Mouse (Mus musculus): ENCODE data around the gene Pard3b. TPM values are rescaled to one million over a fixed set of nuclear protein-coding genes. Genes with fewer than 3 reads are reported as not detected.

Gene Pard3b
- polyA plus RNA-seq, 1 experiment from 2014 or later: 1.6 TPM

DNA sequence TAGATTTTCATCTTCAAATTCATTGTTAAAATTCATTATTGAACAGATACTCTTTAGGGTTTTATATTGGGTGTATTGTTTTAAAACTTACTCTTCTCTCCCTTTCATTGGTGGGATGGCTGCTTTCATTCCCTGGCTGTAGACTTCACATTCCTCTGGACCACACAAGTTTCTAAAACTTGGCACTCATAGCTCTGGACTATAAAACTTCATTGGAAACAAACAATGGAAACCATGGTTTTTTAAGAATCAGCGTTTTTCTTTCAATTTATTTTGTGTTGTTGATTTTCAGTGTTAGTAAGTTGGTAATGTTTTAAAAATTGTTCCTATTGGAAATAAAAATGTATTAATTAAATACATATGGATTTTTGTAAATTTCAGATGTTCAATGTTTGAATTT lies 118.1 kb downstream of the Pard3b start:
- Histone ChIP-seq H3K4me2 (no peak overlapping the region), H3K9ac (no peak overlapping the region), H3K27me3 (no peaks in the 10 kb centered on the region), H3K27ac (replicated peaks) (no peak overlapping the region), H3K36me3 (replicated peaks) (no peaks in the 10 kb centered on the region), H3K9me3 (replicated peaks) (no peaks in the 10 kb centered on the region), H3K4me1 (replicated peaks) (no peaks in the 10 kb centered on the region), H3K4me3 (replicated peaks) (no peak overlapping the region)
- WGBS (ENCODE audit: insufficient replicate concordance): 58% methylated on average over 1 of the region's 1 CpGs
- ATAC-seq (ENCODE audit: insufficient read depth): no peak

DNA sequence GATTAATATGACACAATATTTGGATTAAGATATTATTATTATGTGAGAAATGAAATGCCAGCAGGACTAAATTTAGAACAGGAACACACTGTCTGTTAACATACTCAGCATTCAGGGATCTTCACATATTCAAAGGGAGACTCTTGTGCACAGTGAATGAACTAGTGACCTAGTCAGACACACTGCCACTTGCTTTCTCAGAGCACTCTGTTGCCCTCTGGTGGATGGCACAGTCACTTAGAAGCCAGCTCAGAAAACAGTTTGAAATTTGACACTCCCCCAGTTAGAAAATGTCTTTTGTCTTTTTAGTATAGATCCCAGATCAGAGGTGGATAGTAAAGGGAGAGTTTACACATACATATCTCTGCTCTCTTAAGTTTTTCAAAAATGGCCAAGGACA lies 132.6 kb downstream of the Pard3b start:
- Histone ChIP-seq H3K4me2 (no peak overlapping the region), H3K36me3 (replicated peaks) (no peaks in the 10 kb centered on the region), H3K4me3 (replicated peaks) (no peak overlapping the region), H3K27me3 (no peaks in the 10 kb centered on the region), H3K9me3 (replicated peaks) (no peaks in the 10 kb centered on the region), H3K9ac (no peak overlapping the region), H3K4me1 (replicated peaks) (no peaks in the 10 kb centered on the region), H3K27ac (replicated peaks) (no peak overlapping the region)
- ATAC-seq (ENCODE audit: insufficient read depth): no peak

DNA sequence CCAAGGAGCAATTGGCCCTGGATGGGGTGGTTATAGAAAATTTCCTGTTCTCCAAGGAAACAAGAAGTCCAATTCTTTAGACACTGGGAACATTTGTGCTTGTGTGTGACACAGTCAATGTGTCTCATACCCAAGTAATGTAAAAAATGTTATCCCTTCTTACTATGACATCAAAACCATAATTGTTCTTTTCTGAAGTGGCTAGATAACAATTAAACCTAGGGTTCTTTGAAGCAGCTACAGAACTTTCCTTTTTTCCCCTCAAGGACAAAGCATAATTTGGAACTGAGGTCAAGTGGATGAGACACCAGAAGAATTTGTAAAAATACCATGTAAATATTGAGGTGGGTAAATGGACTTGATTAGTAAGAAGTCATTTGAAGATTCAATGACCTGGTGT lies 140.1 kb downstream of the Pard3b start:
- Histone ChIP-seq H3K36me3 (replicated peaks) (no peaks in the 10 kb centered on the region), H3K4me3 (replicated peaks) (no peak overlapping the region), H3K27ac (replicated peaks) (no peak overlapping the region), H3K4me2 (no peak overlapping the region), H3K4me1 (replicated peaks) (no peaks in the 10 kb centered on the region), H3K9ac (no peak overlapping the region), H3K27me3 (no peaks in the 10 kb centered on the region), H3K9me3 (replicated peaks) (no peaks in the 10 kb centered on the region)
- no peak for ATAC-seq (ENCODE audit: insufficient read depth)

DNA sequence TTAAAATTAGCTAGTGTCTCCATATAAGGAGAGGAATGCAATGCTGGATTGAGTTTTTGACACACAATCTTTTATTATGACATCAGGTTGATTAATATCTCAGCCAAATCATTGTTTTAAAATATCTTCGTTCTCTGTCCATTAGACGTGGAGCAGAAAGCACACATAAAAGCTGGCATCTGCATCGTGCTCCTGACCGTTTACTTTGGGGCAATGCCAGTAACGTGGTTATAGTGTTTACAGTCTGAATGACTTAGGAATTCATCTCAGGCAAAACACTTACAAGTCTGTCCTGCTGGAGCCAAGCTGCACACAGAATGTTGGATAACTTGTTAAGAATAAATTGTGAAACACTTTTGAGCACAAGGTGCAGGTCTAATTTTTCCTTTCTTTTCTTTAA lies 141.3 kb downstream of the Pard3b start:
- 55% methylated on average over 5 of the region's 5 CpGs for WGBS (ENCODE audit: insufficient replicate concordance)
- Histone ChIP-seq H3K27me3 (no peaks in the 10 kb centered on the region), H3K4me1 (replicated peaks) (no peaks in the 10 kb centered on the region), H3K4me2 (no peak overlapping the region), H3K9ac (no peak overlapping the region), H3K4me3 (replicated peaks) (no peak overlapping the region), H3K36me3 (replicated peaks) (no peaks in the 10 kb centered on the region), H3K27ac (replicated peaks) (no peak overlapping the region), H3K9me3 (replicated peaks) (no peaks in the 10 kb centered on the region)
- no peak for ATAC-seq (ENCODE audit: insufficient read depth)

DNA sequence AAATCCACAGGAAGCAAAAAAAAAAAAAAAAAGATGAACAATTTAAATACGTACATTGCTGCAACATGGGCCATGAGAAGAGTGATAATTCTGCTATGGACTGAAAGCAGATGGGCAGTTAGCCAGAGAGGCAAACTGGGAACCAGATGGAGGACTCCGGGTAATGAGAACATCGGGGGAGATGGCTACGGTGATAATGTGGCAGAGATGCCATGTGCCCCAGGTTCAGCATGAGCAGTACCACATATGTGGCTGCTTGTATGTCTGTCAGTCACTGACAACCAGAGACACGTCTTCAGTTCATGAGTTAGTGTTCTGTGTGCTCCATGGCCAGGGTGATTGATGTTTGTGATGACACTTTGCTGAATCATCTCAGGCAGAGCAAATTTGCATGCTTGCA lies 157.7 kb downstream of the Pard3b start:
- Histone ChIP-seq H3K36me3 (replicated peaks) (no peaks in the 10 kb centered on the region), H3K4me1 (replicated peaks) (no peaks in the 10 kb centered on the region), H3K4me2 (no peak overlapping the region), H3K9ac (no peak overlapping the region), H3K27me3 (no peaks in the 10 kb centered on the region), H3K9me3 (replicated peaks) (no peaks in the 10 kb centered on the region), H3K27ac (replicated peaks) (no peak overlapping the region), H3K4me3 (replicated peaks) (no peak overlapping the region)
- no peak for ATAC-seq (ENCODE audit: insufficient read depth)
- 65% methylated on average over 5 of the region's 5 CpGs for WGBS (ENCODE audit: insufficient replicate concordance)

DNA sequence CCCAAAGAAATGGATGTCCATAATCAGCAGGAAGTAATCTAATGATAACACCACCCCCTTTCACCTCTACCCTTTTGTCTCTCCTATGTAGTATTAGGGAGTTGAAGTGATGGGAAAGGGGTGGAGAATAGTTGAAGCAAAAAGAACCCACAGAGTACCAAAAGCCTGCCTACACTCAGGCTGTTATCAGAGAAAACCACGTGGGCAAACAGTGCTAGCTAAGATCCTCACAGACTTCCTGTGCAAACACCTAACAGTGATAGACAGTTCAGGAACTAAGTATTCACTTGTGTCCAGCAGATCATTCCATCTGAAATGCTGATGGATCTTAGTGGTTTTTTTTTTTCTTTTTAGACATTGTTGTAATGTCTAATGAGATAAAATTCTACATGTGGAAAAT lies 181.6 kb downstream of the Pard3b start:
- no peak for ATAC-seq (ENCODE audit: insufficient read depth)
- Histone ChIP-seq H3K4me3 (replicated peaks) (no peak overlapping the region), H3K4me1 (replicated peaks) (no peaks in the 10 kb centered on the region), H3K9me3 (replicated peaks) (no peaks in the 10 kb centered on the region), H3K27me3 (no peaks in the 10 kb centered on the region), H3K4me2 (no peak overlapping the region), H3K9ac (no peak overlapping the region), H3K36me3 (replicated peaks) (no peaks in the 10 kb centered on the region), H3K27ac (replicated peaks) (no peak overlapping the region)
- 2% methylated on average over 1 of the region's 1 CpGs for WGBS (ENCODE audit: insufficient replicate concordance)

DNA sequence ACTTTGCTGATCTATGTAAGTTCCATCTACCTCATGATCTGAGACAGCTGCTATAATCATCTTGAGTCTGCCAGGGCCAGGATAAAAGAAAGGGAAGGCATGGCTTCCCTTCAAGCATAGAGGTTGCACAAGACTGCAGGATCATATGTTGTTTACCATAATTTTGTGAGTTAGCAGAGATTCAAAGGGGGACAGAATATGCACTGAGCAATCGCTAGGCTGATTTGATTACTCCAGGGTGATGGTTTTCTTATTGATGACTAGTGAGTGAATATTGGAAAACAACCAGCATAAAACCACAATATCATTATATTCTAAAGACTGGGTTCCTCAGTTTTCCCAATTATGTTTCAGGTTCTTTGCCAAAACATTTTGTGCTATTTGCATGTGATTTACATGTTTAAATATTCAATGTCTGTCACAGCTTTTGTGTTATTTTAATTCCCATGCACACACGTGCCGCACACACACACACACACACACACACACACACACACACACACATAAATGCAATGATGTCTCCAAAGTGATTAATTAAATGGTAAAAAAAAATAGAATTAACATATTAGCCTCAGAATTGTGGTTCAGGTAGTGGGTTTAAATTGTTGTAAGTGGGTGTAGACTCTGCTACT lies 187.1 kb downstream of the Pard3b start:
- Histone ChIP-seq H3K9ac (no peak overlapping the region), H3K27ac (replicated peaks) (no peak overlapping the region), H3K4me2 (no peak overlapping the region), H3K27me3 (no peaks in the 10 kb centered on the region), H3K4me1 (replicated peaks) (no peaks in the 10 kb centered on the region), H3K9me3 (replicated peaks) (no peaks in the 10 kb centered on the region), H3K36me3 (replicated peaks) (no peaks in the 10 kb centered on the region), H3K4me3 (replicated peaks) (no peak overlapping the region)
- no peak for ATAC-seq (ENCODE audit: insufficient read depth)
- WGBS (ENCODE audit: insufficient replicate concordance): 74% methylated on average over 3 of the region's 3 CpGs

DNA sequence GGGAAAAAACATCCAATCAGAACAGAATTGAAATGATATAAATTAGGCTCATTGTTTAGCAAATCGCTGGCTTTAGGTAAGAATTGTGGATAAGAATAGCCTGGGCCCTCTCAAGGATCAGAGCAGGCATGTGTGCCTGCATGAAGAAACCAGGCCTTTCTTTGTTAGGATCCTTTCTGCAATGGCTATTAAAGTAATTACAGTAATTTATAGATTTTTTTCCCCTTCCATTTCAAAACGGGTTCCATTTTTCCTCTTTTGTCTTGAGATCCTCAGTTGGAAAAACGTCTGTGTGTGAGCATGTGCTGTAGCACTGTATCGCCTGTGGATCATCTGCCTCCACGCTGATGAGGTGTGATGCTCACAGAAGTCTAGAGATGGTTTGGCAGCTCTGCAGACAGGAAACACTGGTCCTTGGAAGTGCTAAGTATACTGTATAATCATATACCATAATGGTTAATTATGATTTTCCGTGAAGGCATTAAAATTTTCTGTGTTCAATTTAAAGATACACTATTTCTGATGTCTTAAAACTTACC lies 198.5 kb downstream of the Pard3b start:
- no peaks in the 10 kb centered on the region for H3K27me3 ChIP-seq
- 56% methylated on average over 6 of the region's 6 CpGs for WGBS (ENCODE audit: insufficient replicate concordance)
- no peaks in the 10 kb centered on the region for H3K36me3 ChIP-seq (replicated peaks)
- H3K4me1 ChIP-seq (replicated peaks): no peaks in the 10 kb centered on the region
- H3K4me2 ChIP-seq: no peak overlapping the region
- ATAC-seq (ENCODE audit: insufficient read depth): no peak
- no peak overlapping the region for H3K9ac ChIP-seq
- H3K9me3 ChIP-seq (replicated peaks): no peaks in the 10 kb centered on the region
- H3K27ac ChIP-seq (replicated peaks): no peak overlapping the region
- H3K4me3 ChIP-seq (replicated peaks): no peak overlapping the region

DNA sequence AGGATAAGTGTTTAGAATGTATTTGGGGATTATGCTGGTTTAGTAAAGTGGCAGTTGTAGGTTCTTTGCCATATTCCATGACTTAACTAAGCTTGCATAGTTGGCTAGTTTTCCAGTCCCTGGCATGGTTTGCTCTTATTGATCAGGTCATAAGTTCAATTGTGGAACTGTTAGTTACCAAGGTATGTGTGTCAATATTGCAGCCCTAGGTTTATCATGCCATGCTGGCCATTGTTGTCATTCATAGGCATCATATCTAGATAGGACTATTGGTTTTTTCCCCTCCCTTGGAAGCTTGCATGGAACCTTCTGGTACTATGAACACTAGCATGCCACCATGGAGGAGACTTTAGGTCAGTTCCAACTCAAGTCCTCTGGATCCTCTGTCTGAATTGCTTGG lies 208.0 kb downstream of the Pard3b start:
- no peak for ATAC-seq (ENCODE audit: insufficient read depth)
- no peaks in the 10 kb centered on the region for H3K36me3 ChIP-seq (replicated peaks)

DNA sequence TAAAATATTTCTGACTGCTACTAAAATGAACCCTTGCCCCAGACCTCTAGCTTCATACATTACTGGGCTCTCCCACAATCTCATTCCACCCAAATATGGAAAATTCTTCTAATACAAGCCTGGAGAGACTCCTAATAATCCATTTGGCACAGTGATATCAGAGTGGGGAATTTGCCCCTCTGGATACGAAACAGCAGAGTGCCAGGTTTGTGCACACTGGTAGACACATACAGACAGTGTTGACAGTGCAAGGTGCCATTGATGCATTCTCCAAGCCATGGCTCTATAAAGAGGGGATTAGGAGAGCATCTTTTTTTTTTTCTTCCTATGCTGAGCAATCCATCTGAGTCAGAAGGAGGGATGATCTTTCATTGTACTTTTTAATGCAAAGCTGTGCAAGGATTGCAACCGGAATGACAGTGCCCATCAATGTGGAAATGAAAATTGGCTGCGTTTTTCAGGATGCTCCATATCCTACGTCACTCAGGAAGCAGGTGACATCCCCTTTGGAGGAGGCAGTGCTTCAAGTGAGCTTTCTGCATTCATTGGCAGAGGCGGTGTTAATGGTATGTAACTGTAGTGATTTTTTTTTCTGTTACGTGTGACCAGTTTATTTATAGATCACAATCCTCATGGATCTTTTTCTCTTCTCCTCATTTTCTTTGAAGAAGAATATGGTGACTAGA lies 210.5 kb downstream of the Pard3b start:
- 59% methylated on average over 6 of the region's 6 CpGs for WGBS (ENCODE audit: insufficient replicate concordance)

More for the DNA sequence above, 208.0 kb downstream of the Pard3b start:
- no peak overlapping the region for H3K9ac ChIP-seq
- H3K4me3 ChIP-seq (replicated peaks): no peak overlapping the region
- no peaks in the 10 kb centered on the region for H3K9me3 ChIP-seq (replicated peaks)
- no peaks in the 10 kb centered on the region for H3K4me1 ChIP-seq (replicated peaks)
- H3K27ac ChIP-seq (replicated peaks): no peak overlapping the region
- no peak overlapping the region for H3K4me2 ChIP-seq
- H3K27me3 ChIP-seq: no peaks in the 10 kb centered on the region

DNA sequence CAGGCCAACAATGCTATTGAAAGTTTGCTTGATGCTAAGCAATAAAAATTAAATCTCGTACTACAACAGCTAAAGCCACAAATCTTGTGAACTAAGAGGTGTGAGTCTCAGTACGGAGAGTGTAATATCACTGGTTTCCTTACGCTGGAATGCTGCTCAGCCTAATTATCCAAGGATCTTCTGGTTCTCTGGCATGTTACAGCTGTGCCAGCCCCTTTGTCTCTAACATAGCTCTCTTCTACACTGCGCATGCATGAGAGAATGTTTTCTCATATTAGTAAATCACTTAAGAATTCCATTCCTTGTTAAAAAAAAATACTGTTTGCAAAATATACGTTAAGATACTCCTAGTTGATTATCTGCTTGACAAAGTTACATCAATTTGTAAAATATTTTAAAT lies 211.8 kb downstream of the Pard3b start:
- Histone ChIP-seq H3K4me2 (no peak overlapping the region), H3K9me3 (replicated peaks) (no peaks in the 10 kb centered on the region), H3K4me1 (replicated peaks) (no peaks in the 10 kb centered on the region), H3K27ac (replicated peaks) (no peak overlapping the region), H3K4me3 (replicated peaks) (no peak overlapping the region), H3K27me3 (no peaks in the 10 kb centered on the region), H3K9ac (no peak overlapping the region), H3K36me3 (replicated peaks) (no peaks in the 10 kb centered on the region)
- 63% methylated on average over 5 of the region's 5 CpGs for WGBS (ENCODE audit: insufficient replicate concordance)
- no peak for ATAC-seq (ENCODE audit: insufficient read depth)

More for the DNA sequence above, 210.5 kb downstream of the Pard3b start:
- Histone ChIP-seq H3K9ac (no peak overlapping the region), H3K4me3 (replicated peaks) (no peak overlapping the region), H3K9me3 (replicated peaks) (no peaks in the 10 kb centered on the region), H3K27me3 (no peaks in the 10 kb centered on the region), H3K36me3 (replicated peaks) (no peaks in the 10 kb centered on the region), H3K4me2 (no peak overlapping the region), H3K27ac (replicated peaks) (no peak overlapping the region), H3K4me1 (replicated peaks) (no peaks in the 10 kb centered on the region)
- ATAC-seq (ENCODE audit: insufficient read depth): no peak

DNA sequence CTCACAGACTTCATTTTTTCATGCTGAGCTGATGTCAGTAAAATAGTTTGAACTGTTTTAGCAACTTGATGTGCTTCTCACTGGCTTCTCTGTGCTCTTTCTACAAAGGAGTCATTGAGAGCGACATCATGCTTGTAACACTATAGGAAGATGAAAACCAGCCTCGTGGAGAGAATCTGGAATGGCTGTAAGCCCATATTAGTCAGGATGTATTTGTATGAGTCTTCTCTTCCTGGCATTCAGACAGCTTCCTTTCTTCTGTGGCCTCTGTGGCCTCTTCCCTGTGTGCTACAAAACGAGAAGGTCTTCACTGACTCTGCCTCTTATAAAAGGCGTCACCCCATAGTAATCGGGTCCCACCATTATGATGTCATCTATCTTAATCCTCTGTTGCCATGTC lies 212.6 kb downstream of the Pard3b start:
- H3K4me2 ChIP-seq: no peak overlapping the region
- ATAC-seq (ENCODE audit: insufficient read depth): no peak
- H3K9ac ChIP-seq: no peak overlapping the region
- no peaks in the 10 kb centered on the region for H3K36me3 ChIP-seq (replicated peaks)
- no peaks in the 10 kb centered on the region for H3K9me3 ChIP-seq (replicated peaks)
- H3K27ac ChIP-seq (replicated peaks): no peak overlapping the region
- no peaks in the 10 kb centered on the region for H3K27me3 ChIP-seq
- 38% methylated on average over 5 of the region's 5 CpGs for WGBS (ENCODE audit: insufficient replicate concordance)
- H3K4me1 ChIP-seq (replicated peaks): no peaks in the 10 kb centered on the region
- H3K4me3 ChIP-seq (replicated peaks): no peak overlapping the region
